Mouse (Mus musculus): Measurements from ENCODE around the gene Tomm40l.

- TF ChIP-seq CTCF (IDR thresholded peaks at IDR 0.05; ENCODE audit: low read depth) (no peak), EP300 (IDR thresholded peaks at IDR 0.05; ENCODE audit: low read depth) (no peak)
These were observed 25.1 kb upstream of the Tomm40l start for GRCm38 (mm10) chr1:171247453-171247841.
